Mouse (Mus musculus): ENCODE results near the gene Apba2.

The Apba2 gene

GRCm38 (mm10) chr7:64646046-64646445, 144.5 kb downstream of the Apba2 start:
- no peak for TF ChIP-seq GATA4 (IDR thresholded peaks at IDR 0.05; ENCODE audit: insufficient replicate concordance, low read length)

- TF ChIP-seq GATA4 (IDR thresholded peaks at IDR 0.05; ENCODE audit: insufficient replicate concordance, low read length), result no peak
These were observed 147.6 kb downstream of the Apba2 start for GRCm38 (mm10) chr7:64648947-64649607.

- TF ChIP-seq GATA4 (IDR thresholded peaks at IDR 0.05; ENCODE audit: insufficient replicate concordance, low read length), result no peak
These were observed 150.5 kb downstream of the Apba2 start for GRCm38 (mm10) chr7:64651963-64652362.

- TF ChIP-seq GATA4 (IDR thresholded peaks at IDR 0.05; ENCODE audit: insufficient replicate concordance, low read length), result no peak
These were observed 155.3 kb downstream of the Apba2 start for GRCm38 (mm10) chr7:64656787-64657186.

GRCm38 (mm10) chr7:64658914-64659313, 157.4 kb downstream of the Apba2 start:
- TF ChIP-seq GATA4 (IDR thresholded peaks at IDR 0.05; ENCODE audit: insufficient replicate concordance, low read length), result no peak

GRCm38 (mm10) chr7:64659328-64659727, 157.8 kb downstream of the Apba2 start:
- TF ChIP-seq GATA4 (IDR thresholded peaks at IDR 0.05; ENCODE audit: insufficient replicate concordance, low read length), result no peak

GRCm38 (mm10) chr7:64662506-64662905, 161.0 kb downstream of the Apba2 start:
- TF ChIP-seq GATA4 (IDR thresholded peaks at IDR 0.05; ENCODE audit: insufficient replicate concordance, low read length), result no peak

- no peak for TF ChIP-seq GATA4 (IDR thresholded peaks at IDR 0.05; ENCODE audit: insufficient replicate concordance, low read length)
These were observed 162.1 kb downstream of the Apba2 start for GRCm38 (mm10) chr7:64663600-64663999.

GRCm38 (mm10) chr7:64665120-64665519, 163.6 kb downstream of the Apba2 start:
- TF ChIP-seq GATA4 (IDR thresholded peaks at IDR 0.05; ENCODE audit: insufficient replicate concordance, low read length), result no peak

- TF ChIP-seq GATA4 (IDR thresholded peaks at IDR 0.05; ENCODE audit: insufficient replicate concordance, low read length), result no peak
These were observed 164.3 kb downstream of the Apba2 start for GRCm38 (mm10) chr7:64665716-64666298.

GRCm38 (mm10) chr7:64667959-64668358, 166.5 kb downstream of the Apba2 start:
- no peak for TF ChIP-seq GATA4 (IDR thresholded peaks at IDR 0.05; ENCODE audit: insufficient replicate concordance, low read length)

GRCm38 (mm10) chr7:64679771-64680479, 178.4 kb downstream of the Apba2 start:
- no peak for TF ChIP-seq GATA4 (IDR thresholded peaks at IDR 0.05; ENCODE audit: insufficient replicate concordance, low read length)

GRCm38 (mm10) chr7:64684893-64685292, 183.4 kb downstream of the Apba2 start:
- TF ChIP-seq GATA4 (IDR thresholded peaks at IDR 0.05; ENCODE audit: insufficient replicate concordance, low read length), result no peak

- no peak for TF ChIP-seq GATA4 (IDR thresholded peaks at IDR 0.05; ENCODE audit: insufficient replicate concordance, low read length)
These were observed 186.8 kb downstream of the Apba2 start for GRCm38 (mm10) chr7:64688115-64688817.

- TF ChIP-seq GATA4 (IDR thresholded peaks at IDR 0.05; ENCODE audit: insufficient replicate concordance, low read length), result no peak
These were observed 190.3 kb downstream of the Apba2 start for GRCm38 (mm10) chr7:64691831-64692230.

GRCm38 (mm10) chr7:64694937-64695336, 193.4 kb downstream of the Apba2 start:
- no peak for TF ChIP-seq GATA4 (IDR thresholded peaks at IDR 0.05; ENCODE audit: insufficient replicate concordance, low read length)
